Mouse (Mus musculus): ENCODE results near the gene 4930451I11Rik. TPM values are rescaled to one million over a fixed set of nuclear protein-coding genes. Genes with fewer than 3 reads are reported as not detected.

Gene 4930451I11Rik
- polyA plus RNA-seq, 1 experiment from 2014 or later, result not detected

GRCm38 (mm10) chr7:126833294-126833693, 1.9 kb upstream of the 4930451I11Rik start:
- no peak overlapping the region for H3K4me2 ChIP-seq (ENCODE audit: low read length)
- WGBS, result 100% methylated on average over 1 of the region's 1 CpGs
- H3K27ac ChIP-seq (replicated peaks in 1 of 2; ENCODE audit: control insufficient read depth in 1 of 2, insufficient read depth in 1 of 2, low read depth in 2 of 2, low read length in 2 of 2), result no peak overlapping the region
- H3K27me3 ChIP-seq (ENCODE audit: control insufficient read depth, insufficient read depth, low read length), result peaks cover 18% of the 10 kb centered on the region; the same call in 1 of the 2 replicates
- no peak for ATAC-seq (ENCODE audit: insufficient number of reproducible peaks, insufficient read depth, low FRiP score, low read depth)
- H3K9me3 ChIP-seq (ENCODE audit: control insufficient read depth, low read length), result no peaks in the 10 kb centered on the region
- no peak overlapping the region for H3K4me3 ChIP-seq (ENCODE audit: control insufficient read depth in 1 of 2, insufficient read depth in 1 of 2, low read depth in 1 of 2, low read length in 2 of 2)
- H3K36me3 ChIP-seq (ENCODE audit: control insufficient read depth, insufficient read depth, low read length), result no peaks in the 10 kb centered on the region
- peaks cover 0 to 5% of the 10 kb centered on the region in 2 experiments; a peak in 1 of 4 replicates for H3K4me1 ChIP-seq (ENCODE audit: control insufficient read depth in 2 of 2, insufficient read depth in 2 of 2, low read length in 2 of 2)
- no peak overlapping the region for H3K9ac ChIP-seq (ENCODE audit: low read length)

GRCm38 (mm10) chr7:126832036-126832598, 678 bp upstream of the 4930451I11Rik start:
- peak; percentile 52; the same call in 1 of the 2 replicates for ATAC-seq (ENCODE audit: insufficient number of reproducible peaks, insufficient read depth, low FRiP score, low read depth)
- Histone ChIP-seq H3K9ac (ENCODE audit: low read length) (peak overlapping the region; percentile 49; the same call in 1 of the 2 replicates), H3K4me3 (ENCODE audit: control insufficient read depth in 1 of 2, insufficient read depth in 1 of 2, low read depth in 1 of 2, low read length in 2 of 2) (peak overlapping the region; percentile 17 to 46; a peak in 3 of 4 replicates), H3K4me1 (ENCODE audit: control insufficient read depth in 2 of 2, insufficient read depth in 2 of 2, low read length in 2 of 2) (peaks cover 0 to 5% of the 10 kb centered on the region in 2 experiments; a peak in 1 of 4 replicates), H3K4me2 (ENCODE audit: low read length) (peak overlapping the region; percentile 63), H3K9me3 (ENCODE audit: control insufficient read depth, low read length) (no peaks in the 10 kb centered on the region), H3K36me3 (ENCODE audit: control insufficient read depth, insufficient read depth, low read length) (no peaks in the 10 kb centered on the region), H3K27me3 (ENCODE audit: control insufficient read depth, insufficient read depth, low read length) (peaks cover 18% of the 10 kb centered on the region; the same call in 1 of the 2 replicates), H3K27ac (replicated peaks in 1 of 2; ENCODE audit: control insufficient read depth in 1 of 2, insufficient read depth in 1 of 2, low read depth in 2 of 2, low read length in 2 of 2) (no peak overlapping the region)
- WGBS, result under 1% methylated on average over 21 of the region's 21 CpGs

- ATAC-seq (ENCODE audit: insufficient number of reproducible peaks, insufficient read depth, low FRiP score, low read depth), result no peak
- Histone ChIP-seq H3K27ac (replicated peaks in 1 of 2; ENCODE audit: control insufficient read depth in 1 of 2, insufficient read depth in 1 of 2, low read depth in 2 of 2, low read length in 2 of 2) (no peak overlapping the region), H3K9me3 (ENCODE audit: control insufficient read depth, low read length) (no peaks in the 10 kb centered on the region), H3K4me3 (ENCODE audit: control insufficient read depth in 1 of 2, insufficient read depth in 1 of 2, low read depth in 1 of 2, low read length in 2 of 2) (no peak overlapping the region), H3K27me3 (ENCODE audit: control insufficient read depth, insufficient read depth, low read length) (peaks cover 51% of the 10 kb centered on the region), H3K4me1 (ENCODE audit: control insufficient read depth in 2 of 2, insufficient read depth in 2 of 2, low read length in 2 of 2) (peaks cover 0 to 4% of the 10 kb centered on the region in 2 experiments; a peak in 2 of 4 replicates), H3K36me3 (ENCODE audit: control insufficient read depth, insufficient read depth, low read length) (no peaks in the 10 kb centered on the region), H3K9ac (ENCODE audit: low read length) (no peak overlapping the region), H3K4me2 (ENCODE audit: low read length) (no peak overlapping the region)
- WGBS, result 52% methylated on average over 5 of the region's 5 CpGs
Measured at GRCm38 (mm10) chr7:126825952-126826351, 5.5 kb downstream of the 4930451I11Rik start.

GRCm38 (mm10) chr7:126825403-126825802, 6.0 kb downstream of the 4930451I11Rik start:
- Histone ChIP-seq H3K27me3 (ENCODE audit: control insufficient read depth, insufficient read depth, low read length) (peaks cover 50% of the 10 kb centered on the region), H3K9me3 (ENCODE audit: control insufficient read depth, low read length) (no peaks in the 10 kb centered on the region), H3K4me2 (ENCODE audit: low read length) (no peak overlapping the region), H3K9ac (ENCODE audit: low read length) (no peak overlapping the region), H3K36me3 (ENCODE audit: control insufficient read depth, insufficient read depth, low read length) (no peaks in the 10 kb centered on the region), H3K27ac (replicated peaks in 1 of 2; ENCODE audit: control insufficient read depth in 1 of 2, insufficient read depth in 1 of 2, low read depth in 2 of 2, low read length in 2 of 2) (no peak overlapping the region), H3K4me1 (ENCODE audit: control insufficient read depth in 2 of 2, insufficient read depth in 2 of 2, low read length in 2 of 2) (peaks cover 0 to 4% of the 10 kb centered on the region in 2 experiments; a peak in 2 of 4 replicates), H3K4me3 (ENCODE audit: control insufficient read depth in 1 of 2, insufficient read depth in 1 of 2, low read depth in 1 of 2, low read length in 2 of 2) (no peak overlapping the region)
- WGBS, result 10% methylated on average over 7 of the region's 8 CpGs
- ATAC-seq (ENCODE audit: insufficient number of reproducible peaks, insufficient read depth, low FRiP score, low read depth), result no peak

GRCm38 (mm10) chr7:126823940-126824339, 7.5 kb downstream of the 4930451I11Rik start:
- WGBS, result 8% methylated on average over 10 of the region's 10 CpGs
- no peak overlapping the region for H3K27ac ChIP-seq (replicated peaks in 1 of 2; ENCODE audit: control insufficient read depth in 1 of 2, insufficient read depth in 1 of 2, low read depth in 2 of 2, low read length in 2 of 2)
- peaks cover 40% of the 10 kb centered on the region for H3K27me3 ChIP-seq (ENCODE audit: control insufficient read depth, insufficient read depth, low read length)
- H3K4me1 ChIP-seq (ENCODE audit: control insufficient read depth in 2 of 2, insufficient read depth in 2 of 2, low read length in 2 of 2), result peaks cover 0 to 4% of the 10 kb centered on the region in 2 experiments; a peak in 2 of 4 replicates
- H3K36me3 ChIP-seq (ENCODE audit: control insufficient read depth, insufficient read depth, low read length), result no peaks in the 10 kb centered on the region
- H3K4me3 ChIP-seq (ENCODE audit: control insufficient read depth in 1 of 2, insufficient read depth in 1 of 2, low read depth in 1 of 2, low read length in 2 of 2), result no peak overlapping the region
- no peak overlapping the region for H3K9ac ChIP-seq (ENCODE audit: low read length)
- no peaks in the 10 kb centered on the region for H3K9me3 ChIP-seq (ENCODE audit: control insufficient read depth, low read length)
- H3K4me2 ChIP-seq (ENCODE audit: low read length), result no peak overlapping the region
- no peak for ATAC-seq (ENCODE audit: insufficient number of reproducible peaks, insufficient read depth, low FRiP score, low read depth)

GRCm38 (mm10) chr7:126823202-126823711, 8.2 kb downstream of the 4930451I11Rik start:
- Histone ChIP-seq H3K9ac (ENCODE audit: low read length) (0 out of 2 replicates have a peak overlapping the region, but pooled peaks have one; percentile 8), H3K4me2 (ENCODE audit: low read length) (peak overlapping the region; percentile 57), H3K36me3 (ENCODE audit: control insufficient read depth, insufficient read depth, low read length) (no peaks in the 10 kb centered on the region), H3K4me1 (ENCODE audit: control insufficient read depth in 2 of 2, insufficient read depth in 2 of 2, low read length in 2 of 2) (peaks cover 0 to 4% of the 10 kb centered on the region in 2 experiments; a peak in 2 of 4 replicates), H3K27me3 (ENCODE audit: control insufficient read depth, insufficient read depth, low read length) (peaks cover 39% of the 10 kb centered on the region), H3K9me3 (ENCODE audit: control insufficient read depth, low read length) (no peaks in the 10 kb centered on the region), H3K4me3 (ENCODE audit: control insufficient read depth in 1 of 2, insufficient read depth in 1 of 2, low read depth in 1 of 2, low read length in 2 of 2) (peak overlapping the region in 1 of 2 experiments; percentile 27; a peak in 2 of 4 replicates), H3K27ac (replicated peaks in 1 of 2; ENCODE audit: control insufficient read depth in 1 of 2, insufficient read depth in 1 of 2, low read depth in 2 of 2, low read length in 2 of 2) (no peak overlapping the region)
- 4% methylated on average over 18 of the region's 19 CpGs for WGBS
- no peak for ATAC-seq (ENCODE audit: insufficient number of reproducible peaks, insufficient read depth, low FRiP score, low read depth)

- Histone ChIP-seq H3K27me3 (ENCODE audit: control insufficient read depth, insufficient read depth, low read length) (peaks cover 39% of the 10 kb centered on the region), H3K9me3 (ENCODE audit: control insufficient read depth, low read length) (no peaks in the 10 kb centered on the region), H3K36me3 (ENCODE audit: control insufficient read depth, insufficient read depth, low read length) (no peaks in the 10 kb centered on the region), H3K4me2 (ENCODE audit: low read length) (no peak overlapping the region), H3K4me1 (ENCODE audit: control insufficient read depth in 2 of 2, insufficient read depth in 2 of 2, low read length in 2 of 2) (peaks cover 0 to 4% of the 10 kb centered on the region in 2 experiments; a peak in 2 of 4 replicates), H3K27ac (replicated peaks in 1 of 2; ENCODE audit: control insufficient read depth in 1 of 2, insufficient read depth in 1 of 2, low read depth in 2 of 2, low read length in 2 of 2) (no peak overlapping the region), H3K4me3 (ENCODE audit: control insufficient read depth in 1 of 2, insufficient read depth in 1 of 2, low read depth in 1 of 2, low read length in 2 of 2) (no peak overlapping the region), H3K9ac (ENCODE audit: low read length) (no peak overlapping the region)
- no peak for ATAC-seq (ENCODE audit: insufficient number of reproducible peaks, insufficient read depth, low FRiP score, low read depth)
- 15% methylated on average over 9 of the region's 9 CpGs for WGBS
Measured at GRCm38 (mm10) chr7:126822741-126823140, 8.7 kb downstream of the 4930451I11Rik start.

Data from heart, embryonic 14.5 days (tissue).